Mouse (Mus musculus): ENCODE data around the gene 6030408B16Rik. TPM values are rescaled to one million over a fixed set of nuclear protein-coding genes. Genes with fewer than 3 reads are reported as not detected.
"Not testable (repeated sequence)": the region's sequence is repeated elsewhere in the genome, so short reads cannot be mapped to it uniquely, and the experiment has no call there.

The 6030408B16Rik gene
- total RNA-seq, 2 experiments from 2014 or later: 0.22 to 0.29 TPM

- intact Hi-C loops (cut with DNase I; ENCODE audit: low total_unique reads): no loop called here
- DNase-seq: no peak
Measured at GRCm38 (mm10) chr15:101316913-101317813, 24.2 kb downstream of the 6030408B16Rik start.

GRCm38 (mm10) chr15:101317814-101318500 is 24.9 kb downstream of the 6030408B16Rik start:
- DNase-seq: no peak
- intact Hi-C loops (cut with DNase I; ENCODE audit: low total_unique reads): no loop called here

- no peak for DNase-seq
- intact Hi-C loops (cut with DNase I; ENCODE audit: low total_unique reads): no loop called here
Measured at GRCm38 (mm10) chr15:101318889-101319765, 26.1 kb downstream of the 6030408B16Rik start.

GRCm38 (mm10) chr15:101320010-101320617 is 27.1 kb downstream of the 6030408B16Rik start:
- intact Hi-C loops (cut with DNase I; ENCODE audit: low total_unique reads): no loop called here

GRCm38 (mm10) chr15:101320618-101321041 is 27.6 kb downstream of the 6030408B16Rik start:
- DNase-seq: no peak
- intact Hi-C loops (cut with DNase I; ENCODE audit: low total_unique reads): no loop called here

More at GRCm38 (mm10) chr15:101320010-101320617, 27.1 kb downstream of the 6030408B16Rik start:
- no peak for DNase-seq

GRCm38 (mm10) chr15:101321126-101321525 is 28.1 kb downstream of the 6030408B16Rik start:
- intact Hi-C loops (cut with DNase I; ENCODE audit: low total_unique reads): no loop called here
- no peak for DNase-seq

GRCm38 (mm10) chr15:101322106-101322505 is 29.1 kb downstream of the 6030408B16Rik start:
- DNase-seq: no peak
- intact Hi-C loops (cut with DNase I; ENCODE audit: low total_unique reads): no loop called here

GRCm38 (mm10) chr15:101322640-101323039 is 29.6 kb downstream of the 6030408B16Rik start:
- no peak for DNase-seq
- intact Hi-C loops (cut with DNase I; ENCODE audit: low total_unique reads): no loop called here

- DNase-seq: no peak
Measured at GRCm38 (mm10) chr15:101323511-101323910, 30.5 kb downstream of the 6030408B16Rik start.

GRCm38 (mm10) chr15:101324409-101324808 is 31.4 kb downstream of the 6030408B16Rik start:
- DNase-seq; intact Hi-C loops (cut with DNase I; ENCODE audit: low total_unique reads): not testable (repeated sequence)

More at GRCm38 (mm10) chr15:101323511-101323910, 30.5 kb downstream of the 6030408B16Rik start:
- intact Hi-C loops (cut with DNase I; ENCODE audit: low total_unique reads): no loop called here

GRCm38 (mm10) chr15:101325991-101326534 is 33.1 kb downstream of the 6030408B16Rik start:
- no peak for DNase-seq
- intact Hi-C loops (cut with DNase I; ENCODE audit: low total_unique reads): no loop called here

GRCm38 (mm10) chr15:101327282-101327681 is 34.3 kb downstream of the 6030408B16Rik start:
- peak; percentile 89 for DNase-seq

GRCm38 (mm10) chr15:101328876-101329563 is 36.0 kb downstream of the 6030408B16Rik start:
- intact Hi-C loops (cut with DNase I; ENCODE audit: low total_unique reads): no loop called here
- no peak for DNase-seq

More at GRCm38 (mm10) chr15:101327282-101327681, 34.3 kb downstream of the 6030408B16Rik start:
- intact Hi-C loops (cut with DNase I; ENCODE audit: low total_unique reads): no loop called here

GRCm38 (mm10) chr15:101329564-101329892 is 36.5 kb downstream of the 6030408B16Rik start:
- no peak for DNase-seq
- intact Hi-C loops (cut with DNase I; ENCODE audit: low total_unique reads): no loop called here

- intact Hi-C loops (cut with DNase I; ENCODE audit: low total_unique reads): loop anchor here (10.0 kb wide), 2 partner anchors 194 to 734 kb away; no protein-coding TSS in a partner anchor
- no peak for DNase-seq
Measured at GRCm38 (mm10) chr15:101331090-101331489, 38.1 kb downstream of the 6030408B16Rik start.

- intact Hi-C loops (cut with DNase I; ENCODE audit: low total_unique reads): loop anchor here (10.0 kb wide), 2 partner anchors 192 to 732 kb away; no protein-coding TSS in a partner anchor
- no peak for DNase-seq
Measured at GRCm38 (mm10) chr15:101332370-101332769, 39.4 kb downstream of the 6030408B16Rik start.

- DNase-seq: no peak
- intact Hi-C loops (cut with DNase I; ENCODE audit: low total_unique reads): loop anchor here (10.0 kb wide), 2 partner anchors 192 to 732 kb away; no protein-coding TSS in a partner anchor
Measured at GRCm38 (mm10) chr15:101333165-101333564, 40.2 kb downstream of the 6030408B16Rik start.

- intact Hi-C loops (cut with DNase I; ENCODE audit: low total_unique reads): loop anchor here (10.0 kb wide), 2 partner anchors 191 to 731 kb away; no protein-coding TSS in a partner anchor
Measured at GRCm38 (mm10) chr15:101333648-101334047, 40.6 kb downstream of the 6030408B16Rik start.

More at GRCm38 (mm10) chr15:101333648-101334047, 40.6 kb downstream of the 6030408B16Rik start:
- no peak for DNase-seq
